Mouse (Mus musculus): ENCODE results near the gene Plin4. TPM values are rescaled to one million over a fixed set of nuclear protein-coding genes. Genes with fewer than 3 reads are reported as not detected.
"Not testable (repeated sequence)": the region's sequence is repeated elsewhere in the genome, so short reads cannot be mapped to it uniquely, and the experiment has no call there.

Gene Plin4
- polyA plus RNA-seq, 1 experiment from 2014 or later = 0.08 TPM

DNA sequence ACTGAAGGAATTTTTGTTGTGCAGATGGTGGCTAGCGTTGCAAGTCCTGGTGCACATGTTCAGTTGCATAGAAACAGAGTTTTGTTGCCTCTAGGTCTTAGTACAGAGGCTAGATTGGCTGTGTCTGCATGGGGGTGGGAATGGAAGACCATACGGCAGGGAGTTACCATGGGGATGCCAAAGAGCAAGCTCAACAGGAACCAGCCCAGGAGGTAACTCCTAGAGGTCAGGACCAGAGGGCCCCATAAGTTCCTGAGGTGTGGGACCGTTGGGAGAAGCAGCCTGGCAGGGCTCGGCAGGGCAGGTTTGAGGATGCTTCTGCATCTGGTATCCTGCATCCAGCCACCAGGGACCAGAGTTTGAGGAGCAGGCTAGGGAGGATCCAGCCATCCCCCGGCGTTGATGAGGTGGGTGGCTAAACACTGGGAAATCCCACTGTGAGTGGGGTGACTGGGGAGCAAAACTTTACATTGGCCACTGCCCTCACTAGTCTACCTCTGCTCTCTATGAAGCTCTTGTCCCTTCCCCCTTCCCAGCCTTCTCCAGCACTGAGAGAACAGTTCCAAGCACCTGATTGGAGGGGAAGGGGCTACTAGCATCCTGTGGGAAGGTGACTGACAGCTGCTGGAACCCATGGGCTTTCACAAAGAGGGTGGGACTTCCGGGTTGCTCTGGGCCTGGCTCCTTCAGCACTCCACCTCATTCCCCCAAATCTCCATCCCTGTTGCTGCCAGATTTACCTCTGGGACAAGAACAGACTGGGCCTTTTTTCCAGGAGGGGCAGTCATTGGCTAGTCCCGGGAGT lies 28.6 kb downstream of the Plin4 start:
- Histone ChIP-seq H3K36me3 (peaks cover 32% of the 10 kb centered on the region), H3K4me3 (peak overlapping the region; percentile 89), H3K9me3 (no peaks in the 10 kb centered on the region), H3K4me1 (peaks cover 22% of the 10 kb centered on the region), H3K27ac (peak overlapping the region; percentile 86), H3K27me3 (ENCODE audit: insufficient read depth, poor library complexity, severe bottlenecking) (no peaks in the 10 kb centered on the region)
- whole genome bisulfite sequencing = 11% methylated on average over 8 of the region's 8 CpGs
- DNase-seq (ENCODE audit: low spot score) = peak; percentile 92

GRCm38 (mm10) chr17:56079921-56080320 lies 29.7 kb downstream of the Plin4 start:
- WGBS = under 1% methylated on average over 11 of the region's 11 CpGs

DNA sequence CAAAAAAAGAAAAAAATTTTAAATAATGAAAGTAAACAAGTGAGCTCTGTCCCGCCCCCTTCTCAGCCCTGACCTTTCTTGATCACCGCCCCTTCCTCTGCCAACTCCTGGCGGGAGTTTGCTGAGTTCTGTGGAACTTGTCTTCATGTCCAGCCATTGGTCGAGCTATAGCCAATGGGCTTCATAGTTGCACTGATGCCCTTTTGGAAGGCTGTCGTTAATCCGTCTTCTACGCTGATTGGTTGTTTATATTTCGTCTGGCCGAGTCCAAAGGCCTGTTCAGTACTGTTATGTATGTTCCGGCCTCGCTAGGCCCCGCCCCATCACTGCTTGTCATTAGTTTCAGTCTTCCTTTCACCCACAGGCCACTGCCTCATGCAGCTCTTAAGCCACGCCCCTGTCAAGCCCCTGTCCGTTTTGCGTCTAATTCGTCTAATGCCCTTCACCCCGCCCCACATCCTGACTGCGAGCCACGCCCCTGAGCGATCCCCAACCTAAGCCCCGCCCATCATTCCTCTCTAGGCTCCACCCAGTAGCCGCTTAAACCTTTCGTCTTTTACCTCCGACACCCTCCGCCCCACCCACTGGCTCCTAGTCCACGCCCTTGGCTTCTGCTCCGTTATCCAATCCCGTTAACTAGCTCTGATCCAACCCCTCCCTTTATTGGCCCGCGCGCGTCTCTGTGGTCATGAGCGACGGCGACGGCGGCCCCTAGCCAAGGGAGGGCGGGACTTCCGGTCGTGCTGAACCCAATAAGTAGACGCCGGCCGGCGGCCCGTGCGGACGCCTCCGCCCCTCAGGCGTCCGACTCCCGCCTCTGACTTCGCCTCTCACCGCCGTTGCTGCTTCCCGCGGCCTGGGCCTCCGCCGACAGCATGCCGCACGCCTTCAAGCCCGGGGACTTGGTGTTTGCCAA lies 30.5 kb downstream of the Plin4 start, which contains the start of gene Hdgfl2:
Hdgfl2 (plus strand) TSS at position 755 of the 916 bp plus-strand sequence.
- WGBS = under 1% methylated on average over 61 of the region's 61 CpGs
- H3K4me3 ChIP-seq = peak within 1 kb of the TSS; percentile 89
- peaks cover 32% of the 10 kb centered on the region for H3K4me1 ChIP-seq
- peak; percentile 100 for DNase-seq (ENCODE audit: low spot score)
- peaks cover 21% of the 10 kb centered on the region for H3K36me3 ChIP-seq
- H3K27ac ChIP-seq = peak within 1 kb of the TSS; percentile 86
- H3K27me3 ChIP-seq (ENCODE audit: insufficient read depth, poor library complexity, severe bottlenecking) = no peaks in the 10 kb centered on the region
- H3K9me3 ChIP-seq = no peaks in the 10 kb centered on the region

More at GRCm38 (mm10) chr17:56079921-56080320, 29.7 kb downstream of the Plin4 start:
- Histone ChIP-seq H3K4me1 (peaks cover 29% of the 10 kb centered on the region), H3K27me3 (ENCODE audit: insufficient read depth, poor library complexity, severe bottlenecking) (no peaks in the 10 kb centered on the region), H3K9me3 (no peaks in the 10 kb centered on the region), H3K36me3 (peaks cover 26% of the 10 kb centered on the region), H3K27ac (peak overlapping the region; percentile 86), H3K4me3 (peak overlapping the region; percentile 89)
- DNase-seq (ENCODE audit: low spot score) = no peak

GRCm38 (mm10) chr17:56078361-56078760 lies 31.2 kb downstream of the Plin4 start:
- not testable (repeated sequence) for H3K9me3 ChIP-seq; DNase-seq (ENCODE audit: low spot score); H3K27me3 ChIP-seq (ENCODE audit: insufficient read depth, poor library complexity, severe bottlenecking)
- WGBS = 57% methylated on average over 9 of the region's 9 CpGs
- Histone ChIP-seq H3K4me3 (peak overlapping the region; percentile 89), H3K27ac (peak overlapping the region; percentile 69; the same call in 1 of the 2 replicates), H3K4me1 (peaks cover 37% of the 10 kb centered on the region), H3K36me3 (peaks cover 16% of the 10 kb centered on the region)

GRCm38 (mm10) chr17:56077523-56077922 lies 32.1 kb downstream of the Plin4 start:
- Histone ChIP-seq H3K9me3 (no peaks in the 10 kb centered on the region), H3K4me3 (no peak overlapping the region), H3K36me3 (peaks cover 13% of the 10 kb centered on the region), H3K27ac (no peak overlapping the region), H3K4me1 (peaks cover 37% of the 10 kb centered on the region), H3K27me3 (ENCODE audit: insufficient read depth, poor library complexity, severe bottlenecking) (no peaks in the 10 kb centered on the region)
- 90% methylated on average over 5 of the region's 5 CpGs for WGBS
- no peak for DNase-seq (ENCODE audit: low spot score)

DNA sequence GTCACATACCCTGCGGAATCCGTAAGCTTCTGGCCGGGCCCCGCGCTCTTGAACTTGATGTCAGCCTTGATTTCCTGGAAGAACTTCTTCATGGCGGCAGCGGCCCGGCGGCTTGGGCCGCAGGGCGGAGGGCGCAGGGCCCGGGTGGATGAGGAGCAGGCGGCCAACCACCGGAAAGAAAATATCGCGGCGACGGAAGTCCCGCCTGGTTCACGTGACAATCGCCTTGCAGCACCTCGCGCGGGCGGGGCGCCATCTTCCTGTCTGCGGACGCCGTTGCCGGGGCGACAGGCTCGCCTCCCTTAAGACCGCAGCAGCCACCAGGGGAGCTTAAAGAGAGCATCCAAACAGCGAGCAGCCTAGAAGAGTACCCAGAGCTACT lies 34.8 kb downstream of the Plin4 start, which contains the start of gene Ubxn6:
Ubxn6 (minus strand) TSS at position 202 of the 382 bp plus-strand sequence.
- Histone ChIP-seq H3K36me3 (peaks cover 33% of the 10 kb centered on the region), H3K27ac (peak within 1 kb of the TSS; percentile 93), H3K9me3 (no peaks in the 10 kb centered on the region), H3K4me3 (peak within 1 kb of the TSS; percentile 84), H3K4me1 (peaks cover 15% of the 10 kb centered on the region), H3K27me3 (ENCODE audit: insufficient read depth, poor library complexity, severe bottlenecking) (no peaks in the 10 kb centered on the region)
- DNase-seq (ENCODE audit: low spot score) = peak; percentile 97
- WGBS = under 1% methylated on average over 35 of the region's 35 CpGs

DNA sequence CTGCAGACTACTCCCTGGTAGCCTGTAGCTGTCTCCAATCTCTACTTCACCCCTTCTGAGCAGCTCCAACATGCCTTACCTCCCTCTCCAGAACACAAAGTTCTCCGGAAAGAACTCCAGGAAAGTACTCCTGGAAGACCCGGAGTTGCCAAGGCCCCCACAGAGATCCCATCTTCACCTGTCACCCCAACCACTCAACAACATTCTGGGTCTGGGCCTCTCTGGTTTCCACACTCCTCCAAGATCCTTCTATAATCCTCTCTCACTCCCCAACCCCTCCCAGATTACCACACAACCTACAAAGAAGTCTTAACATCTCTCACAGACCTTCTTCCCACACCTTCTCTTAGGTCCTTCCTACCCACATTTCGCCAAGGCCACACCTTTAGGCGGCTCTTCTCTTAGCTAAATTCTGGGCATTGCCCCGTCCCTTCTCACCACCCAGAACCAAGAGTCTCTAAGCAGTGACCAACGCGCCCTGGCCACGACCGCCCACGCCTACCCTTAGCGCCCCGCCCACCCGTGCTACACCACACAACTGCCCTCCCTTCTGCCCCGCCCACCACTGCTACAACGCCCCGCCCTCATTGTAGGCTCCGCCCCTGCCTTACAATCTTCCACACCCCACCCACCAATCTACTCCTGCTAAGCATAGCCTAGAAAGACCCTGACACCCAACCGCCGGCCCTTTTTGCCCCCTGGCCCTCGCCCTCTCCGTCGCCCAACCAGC lies 35.3 kb downstream of the Plin4 start:
- 8% methylated on average over 22 of the region's 22 CpGs for WGBS
- DNase-seq (ENCODE audit: low spot score) = peak; percentile 97
- peak overlapping the region; percentile 84 for H3K4me3 ChIP-seq
- H3K27ac ChIP-seq = peak overlapping the region; percentile 93
- H3K9me3 ChIP-seq = no peaks in the 10 kb centered on the region
- no peaks in the 10 kb centered on the region for H3K27me3 ChIP-seq (ENCODE audit: insufficient read depth, poor library complexity, severe bottlenecking)
- peaks cover 38% of the 10 kb centered on the region for H3K36me3 ChIP-seq
- H3K4me1 ChIP-seq = peaks cover 15% of the 10 kb centered on the region

GRCm38 (mm10) chr17:56072243-56072642 lies 37.4 kb downstream of the Plin4 start:
- no peaks in the 10 kb centered on the region for H3K9me3 ChIP-seq
- no peaks in the 10 kb centered on the region for H3K27me3 ChIP-seq (ENCODE audit: insufficient read depth, poor library complexity, severe bottlenecking)
- DNase-seq (ENCODE audit: low spot score) = no peak
- peaks cover 15% of the 10 kb centered on the region for H3K4me1 ChIP-seq
- peaks cover 58% of the 10 kb centered on the region for H3K36me3 ChIP-seq
- H3K27ac ChIP-seq = no peak overlapping the region
- WGBS = 97% methylated on average over 5 of the region's 5 CpGs
- H3K4me3 ChIP-seq = no peak overlapping the region

DNA sequence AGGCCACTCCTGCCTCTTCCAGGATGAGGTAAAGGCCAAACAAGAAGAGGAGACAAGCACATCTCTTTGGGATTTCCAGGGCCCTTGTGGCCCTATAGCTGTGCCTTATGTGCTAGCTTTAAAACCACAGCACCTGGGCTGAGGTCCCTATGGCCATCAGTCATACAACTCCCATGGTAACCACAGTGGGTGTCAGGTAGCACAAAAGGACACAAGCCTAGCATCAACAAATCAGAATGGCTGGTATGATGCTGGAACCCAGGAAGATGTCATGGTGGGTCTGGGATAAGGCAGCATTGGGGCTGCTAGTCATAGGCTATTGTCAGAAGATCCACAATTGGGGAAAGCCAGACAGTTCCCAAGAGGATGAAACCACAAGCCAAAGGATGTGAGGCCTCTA lies 38.5 kb downstream of the Plin4 start:
- no peak overlapping the region for H3K4me3 ChIP-seq
- H3K4me1 ChIP-seq = peaks cover 15% of the 10 kb centered on the region
- no peak overlapping the region for H3K27ac ChIP-seq
- H3K36me3 ChIP-seq = peaks cover 70% of the 10 kb centered on the region
- no peak for DNase-seq (ENCODE audit: low spot score)
- H3K9me3 ChIP-seq = no peaks in the 10 kb centered on the region
- H3K27me3 ChIP-seq (ENCODE audit: insufficient read depth, poor library complexity, severe bottlenecking) = no peaks in the 10 kb centered on the region

- no peak overlapping the region for H3K27ac ChIP-seq
- H3K9me3 ChIP-seq = no peaks in the 10 kb centered on the region
- 92% methylated on average over 14 of the region's 14 CpGs for WGBS
- peaks cover 90% of the 10 kb centered on the region for H3K36me3 ChIP-seq
- peaks cover 4% of the 10 kb centered on the region for H3K4me1 ChIP-seq
- DNase-seq (ENCODE audit: low spot score) = no peak
- no peak overlapping the region for H3K4me3 ChIP-seq
- no peaks in the 10 kb centered on the region for H3K27me3 ChIP-seq (ENCODE audit: insufficient read depth, poor library complexity, severe bottlenecking)
Observed at GRCm38 (mm10) chr17:56069066-56069465, 40.5 kb downstream of the Plin4 start.

GRCm38 (mm10) chr17:56066451-56066850 lies 43.2 kb downstream of the Plin4 start:
- H3K27me3 ChIP-seq (ENCODE audit: insufficient read depth, poor library complexity, severe bottlenecking) = no peaks in the 10 kb centered on the region
- no peak overlapping the region for H3K4me3 ChIP-seq
- no peaks in the 10 kb centered on the region for H3K4me1 ChIP-seq
- no peak overlapping the region for H3K27ac ChIP-seq
- no peaks in the 10 kb centered on the region for H3K9me3 ChIP-seq
- peaks cover 100% of the 10 kb centered on the region for H3K36me3 ChIP-seq
- no peak for DNase-seq (ENCODE audit: low spot score)

DNA sequence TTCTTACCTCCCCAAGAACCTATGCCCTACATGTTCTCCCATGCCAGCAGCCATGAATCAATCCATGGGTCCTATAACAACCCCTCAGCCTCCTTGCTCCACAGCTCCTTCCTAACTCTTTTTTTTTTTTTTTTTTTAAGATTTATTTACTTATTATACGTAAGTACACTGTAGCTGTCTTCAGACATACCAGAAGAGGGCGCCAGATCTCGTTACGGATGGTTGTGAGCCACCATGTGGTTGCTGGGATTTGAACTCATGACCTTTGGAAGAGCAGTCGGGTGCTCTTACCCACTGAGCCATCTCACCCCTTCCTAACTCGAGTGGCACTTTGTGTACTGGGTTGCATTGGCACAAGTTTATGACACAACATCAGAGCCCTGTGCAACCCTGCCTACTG lies 43.9 kb downstream of the Plin4 start:
- H3K36me3 ChIP-seq = peaks cover 100% of the 10 kb centered on the region
- H3K4me1 ChIP-seq; DNase-seq (ENCODE audit: low spot score); H3K9me3 ChIP-seq; H3K27me3 ChIP-seq (ENCODE audit: insufficient read depth, poor library complexity, severe bottlenecking); H3K4me3 ChIP-seq; H3K27ac ChIP-seq: not testable (repeated sequence)
- 77% methylated on average over 6 of the region's 6 CpGs for WGBS
